Mouse (Mus musculus): ENCODE measurements around the gene Fam3a. TPM values are rescaled to one million over a fixed set of nuclear protein-coding genes. Genes with fewer than 3 reads are reported as not detected.

Gene Fam3a
- polyA plus RNA-seq (2017; shearing (Covaris generic)) = 41.3 TPM

DNA sequence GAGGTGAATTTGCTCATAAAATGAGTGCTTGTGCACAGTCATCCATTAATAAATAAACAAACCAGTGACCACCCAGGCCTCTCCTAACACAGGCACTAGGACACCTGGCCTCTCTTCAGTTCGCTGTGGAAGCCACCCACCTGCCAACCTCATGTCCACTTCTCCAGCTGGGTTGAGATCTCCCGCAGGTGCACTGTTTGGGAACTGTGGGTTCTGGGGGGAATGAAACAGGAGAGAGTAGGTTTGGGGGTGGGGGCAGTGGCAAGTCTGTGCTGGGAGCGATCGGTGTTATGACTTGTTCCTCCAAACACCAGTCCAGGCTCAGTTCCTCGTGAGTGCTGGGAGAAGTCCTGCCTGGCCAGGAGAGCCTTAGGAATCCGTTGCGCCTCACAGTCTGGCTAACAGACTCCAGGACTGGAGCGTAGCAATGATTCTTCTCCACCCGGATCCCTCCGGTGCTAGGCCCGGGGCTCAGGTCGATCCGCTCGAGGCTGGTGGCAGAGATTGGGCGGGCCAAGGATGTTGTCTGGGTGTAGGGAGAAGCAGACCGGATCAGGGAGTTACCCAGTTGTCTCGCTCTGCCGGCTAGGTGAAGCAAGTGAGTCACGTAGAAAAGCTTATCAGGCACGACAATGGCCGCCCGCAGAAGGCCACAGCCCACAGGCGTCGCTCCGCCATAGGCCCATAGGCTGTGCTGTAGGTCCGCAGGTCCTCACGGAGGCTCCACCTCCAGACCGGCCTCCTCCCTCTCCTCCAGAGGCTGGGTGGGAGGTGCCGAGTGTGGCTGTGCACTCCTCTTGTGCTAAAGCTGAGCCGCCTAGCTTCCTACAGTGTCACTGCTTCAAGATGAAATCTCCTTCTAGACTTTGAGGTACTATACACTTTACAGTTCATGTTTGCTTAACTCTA is at the start of gene Fam3a, which contains the start of gene Ikbkg:
Fam3a (minus strand) TSS at position 738 of the 909 bp plus-strand sequence.
Ikbkg (plus strand) TSS at position 756 of the 909 bp plus-strand sequence.

GRCm38 (mm10) chrX:74428826-74429276 is 35.8 kb upstream of the Fam3a start, which contains the start of gene G6pdx:
Gene G6pdx, minus strand, starts transcription at chrX:74429194.

DNA sequence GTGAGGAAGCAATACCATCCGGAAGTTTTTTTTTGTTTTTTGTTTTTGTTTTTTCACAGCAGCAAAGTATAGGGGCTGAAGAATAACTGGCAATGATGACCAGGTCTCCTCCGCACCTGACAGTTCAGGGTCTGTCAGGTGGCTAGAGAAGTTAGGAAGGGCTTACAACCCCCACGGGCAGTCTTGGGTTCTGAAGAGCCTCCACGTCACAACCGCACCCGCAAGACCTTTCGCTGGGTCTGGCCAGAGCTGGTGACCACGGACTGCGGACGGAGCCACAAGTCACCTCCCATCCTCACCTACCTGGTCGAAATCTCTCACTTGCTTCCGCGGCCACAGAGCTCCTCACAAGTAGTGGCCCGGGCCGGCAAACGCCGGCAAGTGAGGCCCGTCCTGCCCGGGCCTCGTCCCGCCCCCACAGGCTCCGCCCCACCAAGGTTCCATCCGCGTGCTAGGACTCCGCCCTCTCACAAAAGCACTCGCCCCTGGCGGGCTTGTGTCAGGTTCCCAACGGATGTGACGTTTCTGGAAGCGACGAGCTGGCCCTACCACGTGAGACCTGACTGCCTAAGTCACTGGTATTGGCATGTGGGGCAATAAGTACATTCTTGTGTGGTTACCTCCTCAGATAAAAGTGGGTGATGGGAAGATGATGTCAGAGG is 20.1 kb downstream of the Fam3a start, which contains the start of the genes Ubl4a and Slc10a3:
Ubl4a (minus strand) TSS at position 331 of the 662 bp plus-strand sequence.
Slc10a3 (minus strand) TSS at position 462 of the 662 bp plus-strand sequence.

DNA sequence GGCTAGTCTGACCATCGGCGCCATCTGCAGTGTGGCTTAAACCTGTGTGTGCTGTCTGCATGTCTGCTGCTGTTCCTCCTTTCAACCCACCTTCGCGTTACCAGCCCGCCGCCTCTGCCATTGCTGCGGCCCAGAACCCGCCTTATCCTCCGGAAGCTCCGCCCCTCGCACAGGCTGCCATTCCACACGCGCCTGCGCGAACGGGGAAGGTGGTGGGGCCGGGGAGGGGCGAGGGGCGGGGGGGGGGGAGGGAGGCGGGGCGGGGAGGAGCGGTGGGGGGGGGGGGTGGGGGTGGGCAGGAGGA is 39.7 kb downstream of the Fam3a start, which contains the start of gene Lage3:
Lage3 (minus strand) TSS at position 152 of the 304 bp plus-strand sequence.

Other genes starting within 250 kb of the Fam3a start
- not detected for gene Tex28, start 225.4 kb downstream of the Fam3a start, polyA plus RNA-seq (2017; shearing (Covaris generic))
- 2.4 TPM for gene Tktl1, start 216.0 kb downstream of the Fam3a start, polyA plus RNA-seq (2017; shearing (Covaris generic))
- 352 TPM for gene Flna, start 143.5 kb downstream of the Fam3a start, polyA plus RNA-seq (2017; shearing (Covaris generic))
- 63.3 TPM for gene Emd, start 138.6 kb downstream of the Fam3a start, polyA plus RNA-seq (2017; shearing (Covaris generic))
- gene Rpl10, start 122.5 kb downstream of the Fam3a start, polyA plus RNA-seq (2017; shearing (Covaris generic)) = 85.1 TPM
- 180 TPM for gene Taz, start 111.4 kb downstream of the Fam3a start, polyA plus RNA-seq (2017; shearing (Covaris generic))
- 26.0 TPM for gene Dnase1l1, start 110.9 kb downstream of the Fam3a start, polyA plus RNA-seq (2017; shearing (Covaris generic))
- 197 TPM for gene Atp6ap1, start 96.2 kb downstream of the Fam3a start, polyA plus RNA-seq (2017; shearing (Covaris generic))
- 335 TPM for gene Gdi1, start 88.3 kb downstream of the Fam3a start, polyA plus RNA-seq (2017; shearing (Covaris generic))
- gene Fam50a, start 80.2 kb downstream of the Fam3a start, polyA plus RNA-seq (2017; shearing (Covaris generic)) = 60.5 TPM
- gene Plxna3, start 64.2 kb downstream of the Fam3a start, polyA plus RNA-seq (2017; shearing (Covaris generic)) = 6.8 TPM
- 57.9 TPM for gene Lage3, start 39.7 kb downstream of the Fam3a start, polyA plus RNA-seq (2017; shearing (Covaris generic))
- 65.9 TPM for gene Ubl4a, start 20.1 kb downstream of the Fam3a start, polyA plus RNA-seq (2017; shearing (Covaris generic))
- 48.1 TPM for gene Slc10a3, start 19.9 kb downstream of the Fam3a start, polyA plus RNA-seq (2017; shearing (Covaris generic))
- 60.3 TPM for gene Ikbkg, start within 50 bp of the Fam3a start, polyA plus RNA-seq (2017; shearing (Covaris generic))
- 64.2 TPM for gene G6pdx, start 35.9 kb upstream of the Fam3a start, polyA plus RNA-seq (2017; shearing (Covaris generic))
- not detected for gene Gm6880, start 88.1 kb upstream of the Fam3a start, polyA plus RNA-seq (2017; shearing (Covaris generic))
- gene Olfr1326-ps1, start 181.6 kb upstream of the Fam3a start, polyA plus RNA-seq (2017; shearing (Covaris generic)) = not detected
- not detected for gene Olfr1325, start 199.4 kb upstream of the Fam3a start, polyA plus RNA-seq (2017; shearing (Covaris generic))

Data from inflammation-experienced regulatory T-cells, adult 16 weeks (primary cell).